In genomic region chr9:42732731-42733318, GRCm38 (mm10) we compare ENCODE assay signal across 26 mouse cellular contexts.
"Had no signal": no experiment of that assay in that cellular context is flagged by ENCODE, and none has a peak within 500 bp of the region (broad histone marks: within the 10 kb centered on the region; RNA-seq: fewer than 3 reads in every experiment).

No protein-coding gene starts in this region.

- DNase-seq: gastrocnemius, postnatal 14 days; gastrocnemius, postnatal 36 days; heart, adult 18-20 months; heart, postnatal 10 days; heart, postnatal 4 days; kidney, adult 18-20 months; kidney, adult 8-10 months; kidney, postnatal 14 days; kidney, postnatal 36 days; layer of hippocampus, adult 9-11 months; layer of hippocampus, postnatal 36 days; left cerebral cortex, postnatal 4 days had no signal

- H3K27ac ChIP-seq: heart, embryonic 10.5 days; hindbrain, embryonic 12.5 days; hindbrain, embryonic 14.5 days; intestine, embryonic 15.5 days; kidney, embryonic 15.5 days; kidney, postnatal 0 days; limb, embryonic 13.5 days; limb, embryonic 15.5 days; liver, embryonic 12.5 days had no signal

- H3K9ac ChIP-seq: heart, embryonic 12.5 days; hindbrain, embryonic 12.5 days; hindbrain, embryonic 14.5 days; intestine, embryonic 15.5 days; kidney, embryonic 15.5 days; limb, embryonic 13.5 days; limb, embryonic 15.5 days; liver, embryonic 12.5 days had no signal

- H3K9me3 ChIP-seq: heart, embryonic 10.5 days; heart, embryonic 12.5 days; hindbrain, embryonic 10.5 days; hindbrain, embryonic 12.5 days; intestine, embryonic 15.5 days; kidney, embryonic 15.5 days; limb, embryonic 13.5 days; limb, embryonic 15.5 days; liver, embryonic 12.5 days had no signal

- H3K36me3 ChIP-seq: heart, embryonic 10.5 days; heart, embryonic 12.5 days; hindbrain, embryonic 10.5 days; hindbrain, embryonic 12.5 days; intestine, embryonic 15.5 days; kidney, embryonic 15.5 days; limb, embryonic 13.5 days; limb, embryonic 15.5 days; liver, embryonic 12.5 days had no signal

- H3K4me2 ChIP-seq: heart, embryonic 12.5 days; hindbrain, embryonic 12.5 days; hindbrain, embryonic 14.5 days; intestine, embryonic 15.5 days; kidney, embryonic 15.5 days; limb, embryonic 13.5 days; limb, embryonic 15.5 days; liver, embryonic 12.5 days had no signal

- H3K27me3 ChIP-seq: heart, embryonic 12.5 days; intestine, embryonic 15.5 days; kidney, embryonic 15.5 days; limb, embryonic 15.5 days; liver, embryonic 12.5 days had no signal

- H3K4me3 ChIP-seq: heart, embryonic 10.5 days; heart, embryonic 12.5 days; hindbrain, embryonic 10.5 days; hindbrain, embryonic 12.5 days; intestine, embryonic 15.5 days; kidney, embryonic 15.5 days; limb, embryonic 13.5 days; limb, embryonic 15.5 days; liver, embryonic 12.5 days had no signal

- ATAC-seq: hindbrain, embryonic 16.5 days; inflammation-experienced regulatory T-cells, adult 6 months; intestine, embryonic 15.5 days; intestine, postnatal 0 days; liver, embryonic 12.5 days had no signal
